Comparison of ENCODE assay signal across 11 mouse cellular contexts in the genomic region with DNA sequence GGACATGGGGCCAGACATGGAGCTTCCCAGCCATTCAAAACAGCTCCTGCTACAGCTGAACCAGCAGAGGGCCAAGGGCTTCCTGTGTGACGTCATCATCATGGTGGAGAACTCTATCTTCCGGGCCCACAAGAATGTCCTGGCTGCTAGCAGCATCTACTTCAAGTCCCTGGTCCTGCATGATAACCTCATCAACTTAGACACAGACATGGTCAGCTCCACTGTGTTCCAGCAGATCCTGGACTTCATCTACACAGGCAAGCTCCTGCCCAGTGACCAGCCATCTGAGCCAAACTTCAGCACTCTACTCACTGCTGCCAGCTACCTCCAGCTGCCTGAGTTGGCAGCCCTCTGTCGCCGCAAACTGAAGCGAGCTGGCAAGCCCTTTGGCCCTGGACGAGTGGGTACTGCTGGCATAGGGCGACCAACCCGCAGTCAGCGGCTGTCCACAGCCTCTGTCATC. TPM values are rescaled to one million over a fixed set of nuclear protein-coding genes. Genes with fewer than 3 reads are reported as not detected.
A peak's percentile ranks its signal among the peaks of the same experiment; 100 is the strongest.
DNase-seq lines count a peak whose midpoint lies in the region; ATAC-seq and TF ChIP-seq lines count a peak whose summit lies in the region.
"Had no signal": no experiment of that assay in that cellular context is flagged by ENCODE, and none has a peak within 500 bp of the region (broad histone marks: within the 10 kb centered on the region; RNA-seq: fewer than 3 reads in every experiment).

No protein-coding gene starts in this region.

- peak; percentile 32; the same call in 1 of the 2 replicates for TF ChIP-seq CTCF in kidney, postnatal 0 days (IDR thresholded peaks at IDR 0.05; ENCODE audit: low read depth)

- no peak overlapping the region for H3K9ac ChIP-seq in kidney, postnatal 0 days (ENCODE audit: low read depth, low read length)
- H3K9ac ChIP-seq: lung, embryonic 14.5 days had no signal

- H3K4me1 ChIP-seq in kidney, postnatal 0 days (replicated peaks; ENCODE audit: insufficient read depth, low read length) = peaks cover 5% of the 10 kb centered on the region; the same call in 1 of the 2 replicates

- no peaks in the 10 kb centered on the region for H3K9me3 ChIP-seq in kidney, postnatal 0 days (replicated peaks; ENCODE audit: low read length)

- 86% methylated on average over 9 of the region's 9 CpGs for WGBS in kidney, postnatal 0 days

- H3K27me3 ChIP-seq in kidney, postnatal 0 days (ENCODE audit: insufficient read depth, low read length) = no peaks in the 10 kb centered on the region

- no peak overlapping the region for H3K4me2 ChIP-seq in kidney, postnatal 0 days (ENCODE audit: low read length)
- H3K4me2 ChIP-seq: lung, embryonic 14.5 days had no signal

- peaks cover 20% of the 10 kb centered on the region for H3K36me3 ChIP-seq in kidney, postnatal 0 days (ENCODE audit: insufficient read depth, low read length)

- no peak overlapping the region; the same call in 1 of the 2 replicates for H3K27ac ChIP-seq in kidney, postnatal 0 days

- H3K4me3 ChIP-seq in kidney, postnatal 0 days (replicated peaks; ENCODE audit: low read depth, low read length) = no peak overlapping the region
- H3K4me3 ChIP-seq: erythroblast, embryonic 14.5 days had no signal

- no peak for ATAC-seq in kidney, postnatal 0 days (replicated peaks; ENCODE audit: low FRiP score, low read depth)

- DNase-seq in adrenal gland, postnatal 14 days = peak; percentile 45
- no peak for DNase-seq in adrenal gland, postnatal 25 days
- DNase-seq in kidney, postnatal 0 days (ENCODE audit: low spot score) = no peak
- no peak for DNase-seq in kidney, postnatal 14 days
- DNase-seq in Muller cell, postnatal 12 days (ENCODE audit: inconsistent ontology term) = peak; percentile 44
- DNase-seq in heart, postnatal 10 days = peak; percentile 75 to 79
- DNase-seq in spleen, adult 12 weeks (ENCODE audit: low spot score) = no peak
- DNase-seq in ovary, postnatal 14 days (ENCODE audit: low spot score) = no peak
- DNase-seq: B cell, adult 2 months; lung, embryonic 14.5 days had no signal

- intact Hi-C loops in heart, postnatal 10 days (cut with DNase I) = no loop called here

RNA-seq across cellular contexts. Expression of a gene that starts 18.5 kb away (rescaled TPM):
- 8.4 and 10.5 TPM in 2 replicates for total RNA-seq in adrenal gland, postnatal 14 days (2021)
- 13.8 and 19.9 TPM in 2 replicates for total RNA-seq in adrenal gland, postnatal 25 days (2021)
- 12.4 and 15.9 TPM in 2 replicates for polyA plus RNA-seq in kidney, postnatal 0 days (2015; fragmentation: Nextera tagmentation; extraction: Ambion mirVana)
- 1 to 10 TPM; 5.0 to 5.5 TPM for total RNA-seq in heart, postnatal 10 days (2021)

RNA-seq across cellular contexts. Expression of a gene that starts 24.0 kb away (rescaled TPM):
- 2.7 and 3.2 TPM in 2 replicates for total RNA-seq in adrenal gland, postnatal 14 days (2021)
- 2.3 and 2.6 TPM in 2 replicates for total RNA-seq in adrenal gland, postnatal 25 days (2021)
- polyA plus RNA-seq in kidney, postnatal 0 days (2015; fragmentation: Nextera tagmentation; extraction: Ambion mirVana) = 2.1 and 2.4 TPM in 2 replicates
- 1 to 10 TPM; 3.7 to 4.1 TPM for total RNA-seq in heart, postnatal 10 days (2021)

RNA-seq across cellular contexts. Expression of a gene that starts 49.0 kb away (rescaled TPM):
- total RNA-seq in adrenal gland, postnatal 14 days (2021) = 0.07 and 0.08 TPM in 2 replicates
- 0.06 TPM in 1 of 2 replicates, not detected in the other for total RNA-seq in adrenal gland, postnatal 25 days (2021)
- 0.26 and 0.28 TPM in 2 replicates for polyA plus RNA-seq in kidney, postnatal 0 days (2015; fragmentation: Nextera tagmentation; extraction: Ambion mirVana)
- under 1 TPM; 0.19 to 0.27 TPM for total RNA-seq in heart, postnatal 10 days (2021)
- polyA plus RNA-seq: erythroblast, embryonic 14.5 days had no signal

RNA-seq across cellular contexts. Expression of a gene that starts 54.9 kb away (rescaled TPM):
- total RNA-seq in adrenal gland, postnatal 14 days (2021) = 190 and 193 TPM in 2 replicates
- total RNA-seq in adrenal gland, postnatal 25 days (2021) = 194 and 282 TPM in 2 replicates
- polyA plus RNA-seq in kidney, postnatal 0 days (2015; fragmentation: Nextera tagmentation; extraction: Ambion mirVana) = 316 and 327 TPM in 2 replicates
- 100 to 1,000 TPM; 133 to 137 TPM for total RNA-seq in heart, postnatal 10 days (2021)

Comparison
In these comparisons a context has a peak if more than half of its experiments do, and no peak if none do; other contexts are left out.
1. DNase-seq: peak in adrenal gland, postnatal 14 days (single experiment), Muller cell, postnatal 12 days (single experiment) and heart, postnatal 10 days (2 of 2); none in adrenal gland, postnatal 25 days (single experiment), kidney, postnatal 0 days (single experiment), kidney, postnatal 14 days (single experiment), spleen, adult 12 weeks (single experiment) and ovary, postnatal 14 days (single experiment).